Mouse (Mus musculus) hindbrain, embryonic 11.5 days (tissue): ENCODE measurements around the gene Trex1. TPM values are rescaled to one million over a fixed set of nuclear protein-coding genes. Genes with fewer than 3 reads are reported as not detected.

Source experiments
- ATAC-seq: fragments of 200-750 bp; cut with Nextera tagmentation; 2 replicates; pipeline ENCODE4 v1.8.0; 2017; ENCODE audit warnings: mild to moderate bottlenecking, moderate TSS enrichment, moderate library complexity; ENCODE audit not compliant: low FRiP score
- DNase-seq: peaks from one replicate; pipeline ENCODE4 v3.0.0-alpha.2; 2015; ENCODE audit warnings: low spot score
- H3K27ac ChIP-seq: fragments of 300-500 bp; sonication (generic); 2 replicates; pipeline ENCODE4 v1.5.1; 2014; ENCODE audit warnings: mild to moderate bottlenecking, low read depth, low read length
- H3K27me3 ChIP-seq: fragments of 300-500 bp; sonication (generic); 2 replicates; pipeline ENCODE4 v1.6.1; 2014; ENCODE audit warnings: mild to moderate bottlenecking, low read length, moderate library complexity, mixed read lengths; ENCODE audit not compliant: control insufficient read depth, insufficient read depth
- H3K36me3 ChIP-seq: fragments of 300-500 bp; sonication (generic); 2 replicates; pipeline ENCODE4 v1.6.1; 2014; ENCODE audit warnings: mild to moderate bottlenecking, low read length, moderate library complexity, mixed read lengths; ENCODE audit not compliant: control insufficient read depth, insufficient read depth
- H3K4me1 ChIP-seq: fragments of 300-500 bp; sonication (generic); replicated peaks from 2 replicates; pipeline ENCODE4 v1.6.1; 2014; ENCODE audit warnings: low read length, mixed read lengths; ENCODE audit not compliant: control insufficient read depth, insufficient read depth
- H3K4me2 ChIP-seq: fragments of 300-500 bp; sonication (generic); replicated peaks from 2 replicates; pipeline ENCODE4 v1.6.1; 2014; ENCODE audit warnings: mild to moderate bottlenecking, low read depth, low read length
- H3K4me3 ChIP-seq: fragments of 300-500 bp; sonication (generic); 2 replicates; pipeline ENCODE4 v1.5.1; 2014; ENCODE audit warnings: low read depth, low read length
- H3K9ac ChIP-seq: fragments of 300-500 bp; sonication (generic); 2 replicates; pipeline ENCODE4 v1.6.1; 2014; ENCODE audit warnings: low read depth, low read length
- H3K9me3 ChIP-seq: fragments of 300-500 bp; sonication (generic); 2 replicates; pipeline ENCODE4 v1.6.1; 2016; ENCODE audit warnings: low read length; ENCODE audit not compliant: control insufficient read depth
- WGBS: fragments of 180-500 bp; shearing (Covaris S2); extraction: QIAGEN DNeasy Blood & Tissue Kit; methylation state at CpG from one replicate; pipeline ENCODE4 v1.1.7; 2014; 5-methylcytosine and 5-hydroxymethylcytosine counted together
- polyA plus RNA-seq: library from polyadenylated mRNA; unstranded; fragments of >200 nt; fragmentation: Nextera tagmentation; extraction: Ambion mirVana; gene quantifications from 2 replicates; pipeline ENCODE4 v1.2.1, GENCODE M21; 2014

Trex1 gene
- polyA plus RNA-seq, 1 experiment from 2014 or later: 9.7 TPM

DNA sequence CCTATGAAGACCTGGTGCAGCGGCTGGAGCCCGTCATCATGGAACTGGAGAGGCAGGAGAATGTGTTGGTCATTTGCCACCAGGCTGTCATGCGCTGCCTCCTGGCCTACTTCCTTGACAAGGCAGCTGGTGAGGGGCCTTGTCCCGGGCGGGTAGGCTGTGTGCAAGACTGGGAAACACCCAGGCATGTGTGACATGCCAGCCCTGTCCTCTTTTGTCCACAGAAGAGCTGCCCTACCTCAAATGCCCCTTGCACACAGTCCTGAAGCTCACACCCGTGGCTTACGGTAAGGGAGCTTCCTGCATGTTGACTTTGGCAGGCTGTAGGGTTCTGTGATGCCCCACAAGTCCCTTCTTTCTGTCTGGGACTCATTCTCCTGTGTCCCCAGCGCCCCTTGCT is 32.0 kb downstream of the Trex1 start:
- no peaks in the 10 kb centered on the region for H3K4me1 ChIP-seq
- no peaks in the 10 kb centered on the region for H3K36me3 ChIP-seq
- H3K27me3 ChIP-seq: no peaks in the 10 kb centered on the region
- no peak overlapping the region for H3K4me3 ChIP-seq
- H3K27ac ChIP-seq: no peak overlapping the region
- 92% methylated on average over 8 of the region's 8 CpGs for WGBS
- ATAC-seq: no peak
- no peak overlapping the region for H3K4me2 ChIP-seq
- H3K9ac ChIP-seq: no peak overlapping the region
- DNase-seq: no peak
- H3K9me3 ChIP-seq: no peaks in the 10 kb centered on the region

DNA sequence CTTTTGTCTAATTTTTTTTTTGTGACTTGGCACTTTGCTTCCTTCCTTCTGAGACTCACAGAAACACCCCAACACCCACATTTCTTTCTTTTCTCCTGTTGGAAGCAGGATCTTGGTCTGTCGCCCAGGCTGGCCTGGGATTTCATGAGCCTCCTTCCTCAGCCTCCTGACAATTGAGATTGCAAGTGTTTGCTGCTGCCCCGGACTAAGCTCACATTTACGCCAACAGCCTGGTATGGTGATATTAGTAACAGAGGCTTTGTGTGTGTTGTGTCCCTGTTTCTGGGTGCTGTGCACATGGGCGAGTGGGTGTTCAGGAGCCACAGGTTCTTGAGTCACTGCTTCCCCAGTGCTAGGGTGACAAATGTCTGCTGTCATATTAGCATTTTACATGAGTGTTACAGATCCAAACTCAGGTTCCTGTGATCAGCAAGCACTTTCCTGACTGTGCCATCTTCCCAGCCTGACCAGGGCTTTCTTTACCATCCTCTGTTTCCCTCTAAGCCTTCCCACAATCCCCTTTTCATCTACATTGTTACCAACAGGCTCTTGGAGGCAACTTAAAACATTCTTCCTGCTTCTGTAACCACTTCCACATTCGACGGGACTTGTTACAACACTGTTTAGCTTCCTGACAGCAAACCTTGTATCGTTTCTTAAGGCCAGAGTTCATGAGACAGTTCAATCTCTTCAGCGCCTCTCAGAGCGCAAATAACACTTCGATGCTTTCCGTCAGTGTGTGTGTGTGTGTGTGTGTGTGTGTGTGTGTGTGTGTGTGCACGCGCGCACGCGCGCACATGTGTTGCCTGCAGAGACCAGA is 36.5 kb downstream of the Trex1 start:
- Histone ChIP-seq H3K4me1 (no peaks in the 10 kb centered on the region), H3K9ac (no peak overlapping the region), H3K27ac (no peak overlapping the region), H3K4me3 (no peak overlapping the region), H3K36me3 (no peaks in the 10 kb centered on the region), H3K27me3 (no peaks in the 10 kb centered on the region), H3K4me2 (no peak overlapping the region), H3K9me3 (no peaks in the 10 kb centered on the region)
- DNase-seq: no peak
- no peak for ATAC-seq
- 93% methylated on average over 17 of the region's 17 CpGs for whole genome bisulfite sequencing

DNA sequence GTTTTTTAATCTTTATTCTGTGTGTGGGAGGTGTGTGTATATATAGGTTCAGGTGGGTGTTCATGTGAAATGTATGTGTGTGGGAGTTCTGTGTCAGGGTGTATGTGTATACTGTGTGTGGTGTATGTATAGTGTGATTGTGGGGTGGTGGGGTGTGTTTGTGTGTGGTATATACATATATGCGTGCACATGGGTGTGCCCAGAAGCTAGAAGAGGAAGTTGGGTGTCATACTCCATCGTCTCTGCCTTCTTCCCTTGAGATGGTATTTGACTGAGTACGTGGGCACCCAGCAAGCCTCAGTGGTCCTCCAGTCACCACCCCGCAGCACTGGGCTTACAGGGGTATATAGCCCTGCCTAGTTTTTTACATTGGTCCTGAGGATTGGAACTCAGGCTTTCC is 38.1 kb downstream of the Trex1 start:
- H3K4me1 ChIP-seq: no peaks in the 10 kb centered on the region
- 94% methylated on average over 4 of the region's 4 CpGs for WGBS
- H3K4me3 ChIP-seq: no peak overlapping the region
- H3K27me3 ChIP-seq: no peaks in the 10 kb centered on the region
- H3K4me2 ChIP-seq: no peak overlapping the region
- no peak for DNase-seq
- H3K36me3 ChIP-seq: no peaks in the 10 kb centered on the region
- H3K27ac ChIP-seq: no peak overlapping the region
- no peak for ATAC-seq
- H3K9ac ChIP-seq: no peak overlapping the region
- no peaks in the 10 kb centered on the region for H3K9me3 ChIP-seq

DNA sequence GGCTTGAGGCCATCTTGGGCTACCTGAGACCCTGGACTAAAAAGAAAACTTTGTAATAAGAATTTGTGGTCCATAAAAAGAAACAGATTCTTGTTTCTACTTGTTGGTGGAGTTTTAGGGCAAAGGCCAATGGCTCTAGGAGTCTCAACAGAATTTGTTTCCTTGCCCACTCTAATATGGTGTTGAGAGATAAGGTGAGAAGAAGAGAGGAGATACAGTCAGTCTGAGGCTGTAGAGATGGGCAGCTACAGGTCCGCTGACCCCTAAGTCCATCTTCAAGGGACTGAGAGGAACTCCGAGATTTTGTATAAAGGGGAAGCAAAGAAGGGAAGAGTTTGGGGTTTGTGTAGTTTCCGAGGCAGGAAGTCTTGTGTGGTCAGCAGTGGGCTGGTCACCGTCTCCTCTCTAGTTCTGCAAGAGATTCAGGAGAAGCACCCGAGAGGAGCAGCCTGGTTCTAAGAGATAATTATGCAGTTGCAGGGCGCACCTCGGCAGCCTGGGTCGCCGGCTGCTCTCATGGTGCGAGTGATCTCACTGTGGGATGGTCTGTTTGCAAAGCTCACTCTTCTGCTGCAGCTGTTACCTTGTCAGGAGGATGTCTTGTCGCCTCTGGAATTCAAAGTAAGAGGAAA is 42.4 kb downstream of the Trex1 start:
- DNase-seq: no peak
- ATAC-seq: no peak
- no peaks in the 10 kb centered on the region for H3K36me3 ChIP-seq
- H3K9ac ChIP-seq: no peak overlapping the region
- no peaks in the 10 kb centered on the region for H3K9me3 ChIP-seq
- 69% methylated on average over 11 of the region's 11 CpGs for WGBS
- H3K4me2 ChIP-seq: no peak overlapping the region
- no peaks in the 10 kb centered on the region for H3K27me3 ChIP-seq
- H3K27ac ChIP-seq: no peak overlapping the region
- no peak overlapping the region for H3K4me3 ChIP-seq
- H3K4me1 ChIP-seq: no peaks in the 10 kb centered on the region

DNA sequence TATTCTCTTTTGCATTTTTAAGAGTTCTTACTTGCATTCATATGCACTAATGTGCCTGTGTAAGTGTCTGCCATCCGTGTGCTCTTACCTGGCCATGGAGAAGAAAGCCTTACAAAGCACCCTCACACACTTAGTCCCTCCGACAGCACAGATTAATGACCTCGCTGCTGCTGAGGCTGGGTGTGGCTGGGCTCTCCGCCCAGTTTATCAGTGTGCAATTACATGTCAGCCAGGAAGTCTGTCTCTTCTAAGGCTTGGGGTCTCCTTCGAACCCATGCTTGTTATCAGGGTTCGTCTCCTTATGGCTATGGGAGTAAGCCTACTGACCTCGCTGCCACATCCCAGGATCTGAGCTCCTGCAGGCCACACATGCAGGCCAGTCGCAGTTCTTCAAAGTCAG is 44.1 kb downstream of the Trex1 start:
- Histone ChIP-seq H3K4me3 (no peak overlapping the region), H3K9me3 (no peaks in the 10 kb centered on the region), H3K27ac (no peak overlapping the region), H3K27me3 (no peaks in the 10 kb centered on the region), H3K4me1 (no peaks in the 10 kb centered on the region), H3K36me3 (no peaks in the 10 kb centered on the region), H3K4me2 (no peak overlapping the region), H3K9ac (no peak overlapping the region)
- DNase-seq (no peak), ATAC-seq (no peak)
- 81% methylated on average over 8 of the region's 8 CpGs for WGBS

DNA sequence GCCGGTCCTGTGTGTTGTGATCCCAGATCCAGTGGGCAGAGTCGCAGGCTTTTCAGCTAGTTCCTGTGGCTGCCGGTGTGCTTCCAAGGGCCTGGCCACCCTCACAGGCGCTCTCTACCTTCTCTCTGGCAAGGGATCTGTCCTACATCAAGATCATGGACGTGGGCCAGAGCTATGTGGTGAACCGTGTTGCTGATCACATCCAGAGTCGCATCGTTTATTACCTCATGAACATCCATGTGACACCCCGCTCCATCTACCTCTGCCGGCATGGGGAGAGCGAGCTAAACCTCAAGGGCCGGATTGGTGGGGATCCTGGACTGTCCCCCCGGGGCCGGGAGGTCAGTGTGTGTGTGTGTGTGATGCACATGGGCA is 49.2 kb downstream of the Trex1 start:
- Histone ChIP-seq H3K4me3 (no peak overlapping the region), H3K4me1 (no peaks in the 10 kb centered on the region), H3K9me3 (no peaks in the 10 kb centered on the region), H3K27me3 (no peaks in the 10 kb centered on the region), H3K27ac (no peak overlapping the region), H3K9ac (no peak overlapping the region), H3K36me3 (no peaks in the 10 kb centered on the region), H3K4me2 (no peak overlapping the region)
- ATAC-seq (no peak), DNase-seq (no peak)
- 86% methylated on average over 14 of the region's 14 CpGs for WGBS

DNA sequence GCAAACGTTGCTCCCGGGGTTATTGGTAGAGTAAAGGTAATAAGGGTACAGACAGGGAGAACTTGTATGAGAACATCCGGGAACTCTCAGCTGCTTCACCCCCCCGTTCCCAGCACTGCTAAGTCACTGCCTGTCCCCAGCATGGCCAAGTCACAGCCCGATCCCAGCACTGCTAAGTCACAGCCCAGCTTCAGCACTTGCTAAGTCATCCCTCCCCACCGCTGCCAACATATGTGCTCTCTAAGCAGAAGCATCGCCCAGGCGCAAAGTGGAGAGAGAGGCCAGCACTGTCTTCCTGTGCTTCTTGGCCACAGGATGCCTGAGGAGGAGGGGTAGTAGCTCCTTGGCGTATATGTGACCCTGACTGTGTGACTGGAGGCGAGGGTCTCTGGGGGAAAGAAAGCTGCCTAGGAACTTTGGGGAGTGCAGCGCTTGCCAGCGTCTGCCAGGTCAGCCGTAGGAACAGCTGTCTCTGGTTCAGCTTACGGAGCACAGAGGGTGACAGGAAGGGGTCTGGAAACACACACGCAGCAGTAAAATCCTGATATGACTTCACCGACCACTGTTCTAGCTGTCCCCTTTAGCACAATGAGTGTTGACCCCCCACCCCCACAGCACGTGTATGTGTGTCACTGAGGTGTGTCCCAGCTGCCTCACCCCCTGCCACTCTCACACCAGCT is 49.8 kb downstream of the Trex1 start:
- no peak overlapping the region for H3K27ac ChIP-seq
- H3K9me3 ChIP-seq: no peaks in the 10 kb centered on the region
- H3K4me3 ChIP-seq: no peak overlapping the region
- H3K36me3 ChIP-seq: no peaks in the 10 kb centered on the region
- WGBS: 58% methylated on average over 17 of the region's 17 CpGs
- DNase-seq: no peak
- H3K4me1 ChIP-seq: no peaks in the 10 kb centered on the region
- H3K9ac ChIP-seq: no peak overlapping the region
- no peak for ATAC-seq
- no peaks in the 10 kb centered on the region for H3K27me3 ChIP-seq
- no peak overlapping the region for H3K4me2 ChIP-seq

DNA sequence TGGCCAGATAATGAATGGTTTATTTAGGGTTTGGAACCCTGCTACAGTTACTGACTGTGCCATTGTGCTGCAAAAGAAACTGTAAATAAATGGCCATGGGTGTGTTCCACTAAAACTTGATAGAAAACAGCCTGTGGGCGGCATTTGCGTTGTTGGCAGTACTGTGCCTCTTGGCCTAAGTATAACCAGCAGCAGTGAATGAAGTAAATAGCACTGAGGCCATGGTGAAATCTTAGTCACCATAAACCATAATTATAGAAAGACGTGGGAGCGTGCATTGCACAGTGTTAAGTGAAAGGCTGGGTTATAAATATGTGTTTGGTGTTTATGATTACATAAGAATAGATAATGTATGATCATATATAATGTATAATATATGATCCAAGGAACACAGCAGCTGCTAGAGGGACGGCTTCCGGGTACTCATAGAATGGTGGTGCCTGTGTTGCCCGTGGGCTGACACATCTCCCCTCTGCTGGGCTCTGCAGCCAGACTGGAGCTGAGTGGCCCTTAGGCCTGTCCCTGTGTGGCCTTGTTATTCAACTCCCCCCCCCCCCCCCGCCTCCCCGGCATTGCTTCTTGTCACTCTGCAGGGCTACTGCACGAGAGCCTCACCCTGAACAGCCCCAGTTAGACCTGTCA is 50.4 kb downstream of the Trex1 start:
- Histone ChIP-seq H3K27ac (no peak overlapping the region), H3K4me2 (no peak overlapping the region), H3K9ac (no peak overlapping the region), H3K36me3 (no peaks in the 10 kb centered on the region), H3K27me3 (no peaks in the 10 kb centered on the region), H3K9me3 (no peaks in the 10 kb centered on the region), H3K4me1 (no peaks in the 10 kb centered on the region), H3K4me3 (no peak overlapping the region)
- DNase-seq (no peak), ATAC-seq (no peak)
- WGBS: 74% methylated on average over 9 of the region's 10 CpGs
